Mouse (Mus musculus) forebrain, embryonic 14.5 days (tissue): Measurements from ENCODE around the gene Zfp874a. TPM values are rescaled to one million over a fixed set of nuclear protein-coding genes. Genes with fewer than 3 reads are reported as not detected.
"Not testable (repeated sequence)": the region's sequence is repeated elsewhere in the genome, so short reads cannot be mapped to it uniquely, and the experiment has no call there.

Experiments used
- ATAC-seq: fragments of 200-750 bp; cut with Nextera tagmentation; 2 replicates; pipeline ENCODE4 v1.8.0; 2017; ENCODE audit warnings: mild to moderate bottlenecking, moderate library complexity
- DNase-seq: peaks from one replicate; pipeline ENCODE4 v3.0.0-alpha.2; 2015; ENCODE audit warnings: low spot score
- H3K27ac ChIP-seq: fragments of 300-500 bp; sonication (generic); 2 replicates; pipeline ENCODE4 v1.5.1; 2014; ENCODE audit warnings: low read depth, mild to moderate bottlenecking, control low read depth, low read length, moderate library complexity
- H3K27me3 ChIP-seq: fragments of 300-500 bp; sonication (generic); replicated peaks from 2 replicates; pipeline ENCODE4 v1.6.1; 2014; ENCODE audit warnings: low read length, control low read depth, mixed read lengths; ENCODE audit not compliant: control insufficient read depth, insufficient read depth
- H3K36me3 ChIP-seq: fragments of 300-500 bp; sonication (generic); 2 replicates; pipeline ENCODE4 v1.6.1; 2014; ENCODE audit warnings: low read length, control low read depth; ENCODE audit not compliant: control insufficient read depth, insufficient read depth
- H3K4me1 ChIP-seq: fragments of 300-500 bp; sonication (generic); 2 replicates; pipeline ENCODE4 v1.6.1; 2014; ENCODE audit warnings: antibody characterized with exemption, low read length, control low read depth; ENCODE audit not compliant: control insufficient read depth, insufficient read depth
- H3K4me2 ChIP-seq: fragments of 300-500 bp; sonication (generic); 2 replicates; pipeline ENCODE4 v1.6.1; 2014; ENCODE audit warnings: mild to moderate bottlenecking, control low read depth, low read length
- H3K4me3 ChIP-seq: fragments of 300-500 bp; sonication (generic); 2 replicates; pipeline ENCODE4 v1.5.1; 2014; ENCODE audit warnings: low read depth, low read length, control low read depth
- H3K9ac ChIP-seq: fragments of 300-500 bp; sonication (generic); 2 replicates; pipeline ENCODE4 v1.6.1; 2014; ENCODE audit warnings: mild to moderate bottlenecking, low read length, control low read depth, moderate library complexity
- H3K9me3 ChIP-seq: fragments of 300-500 bp; sonication (generic); replicated peaks from 2 replicates; pipeline ENCODE4 v1.6.1; 2016; ENCODE audit warnings: low read length, control low read depth, mixed read lengths; ENCODE audit not compliant: control insufficient read depth
- whole genome bisulfite sequencing: fragments of 180-500 bp; shearing (Covaris S2); extraction: QIAGEN DNeasy Blood & Tissue Kit; methylation state at CpG from one replicate; pipeline ENCODE4 v1.1.7; 2014; 5-methylcytosine and 5-hydroxymethylcytosine counted together
- polyA plus RNA-seq: library from polyadenylated mRNA; unstranded; fragments of >200 nt; fragmentation: Nextera tagmentation; extraction: Ambion mirVana; gene quantifications from 2 replicates; pipeline ENCODE4 v1.2.1, GENCODE M21; 2014

The Zfp874a gene
- polyA plus RNA-seq, 1 experiment from 2014 or later = 7.6 TPM

DNA sequence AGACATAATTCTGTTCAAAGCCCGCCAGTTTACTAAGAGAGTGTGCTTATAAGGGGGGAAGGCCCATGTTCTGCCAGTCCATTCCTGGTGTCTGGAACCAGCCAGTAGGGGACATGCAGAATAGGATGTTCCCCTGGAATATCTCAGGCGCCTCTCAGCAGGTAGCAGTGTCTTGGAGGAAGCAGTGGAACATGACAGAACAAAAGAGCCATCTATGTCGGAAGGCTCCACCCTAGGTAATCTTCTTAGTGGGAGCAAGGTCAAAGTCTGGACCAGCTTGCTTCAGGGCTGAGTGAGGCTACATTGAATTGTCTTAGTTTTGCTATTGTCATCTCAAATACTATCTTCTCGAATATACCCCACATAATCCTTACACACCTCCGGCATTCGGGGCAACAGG lies 35.7 kb downstream of the Zfp874a start:
- ATAC-seq = no peak
- 90% methylated on average over 6 of the region's 6 CpGs for WGBS
- no peaks in the 10 kb centered on the region for H3K4me1 ChIP-seq

DNA sequence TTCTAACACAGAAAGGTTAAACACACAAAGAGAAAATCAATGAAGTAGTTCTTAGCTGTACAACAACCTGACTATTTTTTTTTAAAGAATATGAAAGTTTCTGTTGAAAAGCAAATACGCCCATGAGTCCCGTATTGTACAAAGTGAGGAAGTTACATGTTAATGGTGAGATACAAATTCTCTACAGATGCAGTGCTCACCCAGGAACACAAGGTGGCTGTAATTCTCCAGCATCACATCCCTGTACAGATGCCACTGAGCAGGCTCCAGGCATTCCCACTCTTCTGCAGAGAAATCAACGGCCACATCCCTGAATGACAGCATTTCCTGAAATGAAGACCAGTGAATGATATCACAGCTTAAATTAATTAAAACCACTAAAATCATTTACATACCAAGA lies 37.8 kb downstream of the Zfp874a start:
- not testable (repeated sequence) for H3K36me3 ChIP-seq, H3K4me1 ChIP-seq, H3K27ac ChIP-seq, ATAC-seq, H3K9ac ChIP-seq, H3K4me2 ChIP-seq, H3K9me3 ChIP-seq, DNase-seq, H3K4me3 ChIP-seq, H3K27me3 ChIP-seq
- 76% methylated on average over 3 of the region's 3 CpGs for WGBS

More for the DNA sequence above, 35.7 kb downstream of the Zfp874a start:
- DNase-seq = no peak
- Histone ChIP-seq H3K4me3 (no peak overlapping the region), H3K9me3 (no peaks in the 10 kb centered on the region), H3K27ac (no peak overlapping the region), H3K4me2 (no peak overlapping the region), H3K36me3 (no peaks in the 10 kb centered on the region), H3K9ac (no peak overlapping the region), H3K27me3 (no peaks in the 10 kb centered on the region)

DNA sequence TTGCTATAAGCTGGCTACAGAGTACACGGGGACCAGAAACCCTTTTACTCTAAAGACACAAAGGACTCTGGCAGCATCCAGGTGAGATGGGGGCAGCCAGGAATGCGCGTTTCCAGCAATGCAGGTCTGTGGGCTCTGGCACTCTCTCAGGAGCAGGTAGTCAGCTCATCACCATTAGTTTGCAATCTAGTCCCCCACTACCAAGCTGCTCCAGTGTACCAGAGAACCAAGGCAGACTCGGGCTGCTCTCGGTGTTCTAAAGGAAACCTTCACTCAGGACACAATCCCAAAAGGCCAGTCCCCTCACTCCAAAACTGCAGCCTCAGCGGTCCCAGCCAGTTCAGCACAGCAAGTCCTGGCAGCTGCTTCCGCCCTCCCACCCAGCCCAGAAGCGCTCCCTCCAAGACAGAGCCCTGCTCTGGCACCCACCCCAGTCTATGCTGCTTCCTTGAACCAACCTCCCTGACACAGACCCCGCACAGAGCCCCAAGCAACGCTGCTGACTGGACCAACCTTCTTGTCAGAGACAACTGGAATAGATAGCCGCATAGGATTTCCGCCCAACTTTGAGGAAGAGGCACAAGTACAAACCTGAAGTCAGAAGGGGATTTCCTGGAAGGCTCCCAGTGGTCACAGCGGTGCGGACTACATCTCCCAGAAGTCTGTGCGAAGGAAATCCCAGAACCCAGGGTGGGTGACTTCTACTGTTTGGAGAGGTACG lies 52.1 kb downstream of the Zfp874a start, which contains the start of gene Zfp429:
Zfp429 (minus strand) TSS at position 637 of the 721 bp plus-strand sequence.
- DNase-seq (peak; percentile 82), ATAC-seq (peak; percentile 97)
- Histone ChIP-seq H3K9ac (peak within 1 kb of the TSS; percentile 62), H3K4me3 (peak within 1 kb of the TSS; percentile 47), H3K4me2 (peak within 1 kb of the TSS; percentile 61)
- WGBS = 3% methylated on average over 14 of the region's 16 CpGs
- H3K4me1 ChIP-seq, H3K9me3 ChIP-seq, H3K27ac ChIP-seq, H3K27me3 ChIP-seq, H3K36me3 ChIP-seq: not testable (repeated sequence)

DNA sequence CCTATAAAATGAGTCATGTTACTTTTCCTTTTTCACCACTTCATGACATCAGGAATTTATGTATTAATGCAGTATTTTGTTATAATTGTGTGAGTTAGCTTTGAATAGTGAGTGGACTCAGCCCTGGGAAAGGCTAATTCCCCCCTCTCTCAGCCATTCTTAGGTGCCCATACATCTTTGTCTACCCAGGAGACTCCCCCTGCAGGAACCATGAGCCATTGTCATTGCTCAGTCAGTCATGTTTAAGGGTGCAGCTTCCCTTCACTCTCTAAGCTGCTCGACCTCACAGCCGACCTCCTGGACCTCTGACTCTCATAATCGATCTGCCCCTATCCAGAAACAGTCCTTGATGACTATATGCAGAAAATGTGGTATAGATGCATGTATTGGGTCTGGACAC lies 75.2 kb downstream of the Zfp874a start:
- H3K36me3 ChIP-seq, H3K27ac ChIP-seq, H3K4me2 ChIP-seq, H3K9me3 ChIP-seq, H3K27me3 ChIP-seq, ATAC-seq, H3K9ac ChIP-seq, H3K4me3 ChIP-seq, DNase-seq, H3K4me1 ChIP-seq: not testable (repeated sequence)
- 60% methylated on average over 3 of the region's 3 CpGs for WGBS

DNA sequence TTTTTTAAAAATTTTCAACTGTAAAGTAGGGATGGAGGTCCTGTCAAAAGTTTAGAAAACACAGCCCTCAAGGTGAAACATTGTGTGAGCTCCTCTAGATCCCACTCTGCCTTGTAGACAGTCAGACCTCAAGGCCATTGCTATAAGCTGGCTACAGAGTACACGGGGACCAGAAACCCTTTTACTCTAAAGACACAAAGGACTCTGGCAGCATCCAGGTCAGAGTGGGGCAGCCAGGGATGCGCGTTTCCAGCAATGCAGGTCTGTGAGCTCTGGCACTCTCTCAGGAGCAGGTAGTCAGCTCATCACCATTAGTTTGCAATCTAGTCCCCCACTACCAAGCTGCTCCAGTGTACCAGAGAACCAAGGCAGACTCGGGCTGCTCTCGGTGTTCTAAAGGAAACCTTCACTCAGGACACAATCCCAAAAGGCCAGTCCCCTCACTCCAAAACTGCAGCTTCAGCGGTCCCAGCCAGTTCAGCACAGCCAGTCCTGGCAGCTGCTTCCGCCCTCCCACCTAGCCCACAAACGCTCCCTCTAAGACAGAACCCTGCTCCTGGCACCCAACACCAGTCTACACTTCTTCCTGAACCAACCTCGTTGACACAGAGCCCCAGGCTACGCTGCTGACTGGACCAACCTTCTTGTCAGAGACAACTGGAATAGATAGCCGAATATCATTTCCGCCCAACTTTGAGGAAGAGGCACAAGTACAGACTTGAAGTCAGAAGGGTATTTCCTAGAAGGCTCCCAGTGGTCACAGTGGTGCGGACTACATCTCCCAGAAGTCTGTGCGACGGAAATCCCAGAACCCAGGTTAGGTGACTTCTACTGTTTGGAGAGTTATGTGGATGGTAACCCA lies 76.1 kb downstream of the Zfp874a start, which contains the start of the genes Gm28041 and Zfp456:
Gm28041 (minus strand) TSS at position 684 of the 862 bp plus-strand sequence.
Zfp456 (minus strand) TSS at position 761 of the 862 bp plus-strand sequence.
- H3K36me3 ChIP-seq, H3K27me3 ChIP-seq, H3K4me1 ChIP-seq, H3K9me3 ChIP-seq, H3K27ac ChIP-seq: not testable (repeated sequence)
- peak; percentile 67 for DNase-seq
- H3K9ac ChIP-seq = peak within 1 kb of the TSS; percentile 13; the same call in 1 of the 2 replicates
- peak; percentile 94 for ATAC-seq
- H3K4me2 ChIP-seq = peak within 1 kb of the TSS; percentile 49
- peak within 1 kb of the TSS; percentile 27 for H3K4me3 ChIP-seq
- WGBS = 21% methylated on average over 13 of the region's 15 CpGs

Other genes with a start within 250 kb of the Zfp874a start
- 4.4 and 6.5 TPM in 2 replicates for gene Zfp458, start 173.2 kb downstream of the Zfp874a start, polyA plus RNA-seq
- 0.34 and 1.1 TPM in 2 replicates for gene Zfp457, start 145.1 kb downstream of the Zfp874a start, polyA plus RNA-seq
- 2.0 and 2.1 TPM in 2 replicates for gene Zfp595, start 119.1 kb downstream of the Zfp874a start, polyA plus RNA-seq
- gene Gm28044, start 91.1 kb downstream of the Zfp874a start, polyA plus RNA-seq = 0.67 TPM in 1 of 2 replicates, not detected in the other
- 0.88 TPM in 2 replicates for gene Zfp953, start 91.0 kb downstream of the Zfp874a start, polyA plus RNA-seq
- gene Gm28041, start 75.9 kb downstream of the Zfp874a start, polyA plus RNA-seq = not detected in 2 replicates
- gene Zfp456, start 75.8 kb downstream of the Zfp874a start, polyA plus RNA-seq = 0.61 and 1.1 TPM in 2 replicates
- 3.3 and 4.6 TPM in 2 replicates for gene Zfp429, start 51.8 kb downstream of the Zfp874a start, polyA plus RNA-seq
- gene Zfp459, start 30.2 kb downstream of the Zfp874a start, polyA plus RNA-seq = 0.34 and 0.72 TPM in 2 replicates
- 3.4 and 3.8 TPM in 2 replicates for gene Zfp874b, start 32.6 kb upstream of the Zfp874a start, polyA plus RNA-seq
- gene Zfp58, start 48.9 kb upstream of the Zfp874a start, polyA plus RNA-seq = 12.2 and 14.8 TPM in 2 replicates
- gene Gm26965, start 74.5 kb upstream of the Zfp874a start, polyA plus RNA-seq = 0.33 TPM in 1 of 2 replicates, not detected in the other
- gene Zfp87, start 74.6 kb upstream of the Zfp874a start, polyA plus RNA-seq = 46.7 and 48.8 TPM in 2 replicates
- gene Zfp748, start 102.2 kb upstream of the Zfp874a start, polyA plus RNA-seq = 18.6 and 22.3 TPM in 2 replicates
- 7.1 and 7.3 TPM in 2 replicates for gene Zfp729b, start 158.1 kb upstream of the Zfp874a start, polyA plus RNA-seq
- 0.54 TPM in 1 of 2 replicates, not detected in the other for gene Gm49345, start 186.1 kb upstream of the Zfp874a start, polyA plus RNA-seq
- gene Zfp729a, start 186.2 kb upstream of the Zfp874a start, polyA plus RNA-seq = 3.9 and 5.3 TPM in 2 replicates
- gene Zfp738, start 235.4 kb upstream of the Zfp874a start, polyA plus RNA-seq = 9.9 and 15.0 TPM in 2 replicates